Mouse (Mus musculus): ENCODE results near the gene Plb1. TPM values are rescaled to one million over a fixed set of nuclear protein-coding genes. Genes with fewer than 3 reads are reported as not detected.

The Plb1 gene
- polyA plus RNA-seq, 1 experiment from 2014 or later, result 0.09 TPM

- DNase-seq (ENCODE audit: low spot score) (no peak), ATAC-seq (no peak)
- no peaks in the 10 kb centered on the region for H3K27me3 ChIP-seq (replicated peaks; ENCODE audit: control insufficient read depth, insufficient read depth, low read length)
- no peak overlapping the region for H3K27ac ChIP-seq (ENCODE audit: low read depth, low read length)
- H3K4me3 ChIP-seq (ENCODE audit: low read depth, low read length), result no peak overlapping the region
- H3K9ac ChIP-seq (ENCODE audit: low read length), result no peak overlapping the region
- no peaks in the 10 kb centered on the region for H3K36me3 ChIP-seq (ENCODE audit: control insufficient read depth, insufficient read depth, low read length)
- no peaks in the 10 kb centered on the region for H3K4me1 ChIP-seq (ENCODE audit: control insufficient read depth, insufficient read depth, low read length)
- H3K4me2 ChIP-seq (ENCODE audit: low read length), result no peak overlapping the region
- WGBS, result 80% methylated on average over 3 of the region's 3 CpGs
- no peaks in the 10 kb centered on the region for H3K9me3 ChIP-seq (replicated peaks; ENCODE audit: control insufficient read depth, low read length)
These were observed 129.1 kb downstream of the Plb1 start for GRCm38 (mm10) chr5:32361441-32362235.

- DNase-seq (ENCODE audit: low spot score) (no peak), ATAC-seq (no peak)
- Histone ChIP-seq H3K27ac (ENCODE audit: low read depth, low read length) (no peak overlapping the region), H3K27me3 (replicated peaks; ENCODE audit: control insufficient read depth, insufficient read depth, low read length) (no peaks in the 10 kb centered on the region), H3K36me3 (ENCODE audit: control insufficient read depth, insufficient read depth, low read length) (no peaks in the 10 kb centered on the region), H3K4me3 (ENCODE audit: low read depth, low read length) (no peak overlapping the region), H3K9me3 (replicated peaks; ENCODE audit: control insufficient read depth, low read length) (no peaks in the 10 kb centered on the region), H3K4me1 (ENCODE audit: control insufficient read depth, insufficient read depth, low read length) (no peaks in the 10 kb centered on the region), H3K4me2 (ENCODE audit: low read length) (no peak overlapping the region), H3K9ac (ENCODE audit: low read length) (no peak overlapping the region)
- WGBS, result 84% methylated on average over 1 of the region's 1 CpGs
These were observed 136.9 kb downstream of the Plb1 start for GRCm38 (mm10) chr5:32369391-32369790.

GRCm38 (mm10) chr5:32371239-32371638 is 138.7 kb downstream of the Plb1 start:
- DNase-seq (ENCODE audit: low spot score) (no peak), ATAC-seq (no peak)
- Histone ChIP-seq H3K27ac (ENCODE audit: low read depth, low read length) (no peak overlapping the region), H3K9me3 (replicated peaks; ENCODE audit: control insufficient read depth, low read length) (no peaks in the 10 kb centered on the region), H3K4me2 (ENCODE audit: low read length) (no peak overlapping the region), H3K9ac (ENCODE audit: low read length) (no peak overlapping the region), H3K4me3 (ENCODE audit: low read depth, low read length) (no peak overlapping the region), H3K36me3 (ENCODE audit: control insufficient read depth, insufficient read depth, low read length) (no peaks in the 10 kb centered on the region), H3K27me3 (replicated peaks; ENCODE audit: control insufficient read depth, insufficient read depth, low read length) (no peaks in the 10 kb centered on the region), H3K4me1 (ENCODE audit: control insufficient read depth, insufficient read depth, low read length) (no peaks in the 10 kb centered on the region)
- 94% methylated on average over 5 of the region's 5 CpGs for WGBS

- Histone ChIP-seq H3K27me3 (replicated peaks; ENCODE audit: control insufficient read depth, insufficient read depth, low read length) (no peaks in the 10 kb centered on the region), H3K9me3 (replicated peaks; ENCODE audit: control insufficient read depth, low read length) (no peaks in the 10 kb centered on the region), H3K4me3 (ENCODE audit: low read depth, low read length) (no peak overlapping the region), H3K4me1 (ENCODE audit: control insufficient read depth, insufficient read depth, low read length) (no peaks in the 10 kb centered on the region), H3K36me3 (ENCODE audit: control insufficient read depth, insufficient read depth, low read length) (no peaks in the 10 kb centered on the region), H3K27ac (ENCODE audit: low read depth, low read length) (no peak overlapping the region), H3K9ac (ENCODE audit: low read length) (no peak overlapping the region), H3K4me2 (ENCODE audit: low read length) (no peak overlapping the region)
- no peak for ATAC-seq
- no peak for DNase-seq (ENCODE audit: low spot score)
- WGBS, result 47% methylated on average over 3 of the region's 3 CpGs
These were observed 146.0 kb downstream of the Plb1 start for GRCm38 (mm10) chr5:32378546-32378945.

- no peak overlapping the region for H3K27ac ChIP-seq (ENCODE audit: low read depth, low read length)
- ATAC-seq, result no peak
- no peak overlapping the region for H3K9ac ChIP-seq (ENCODE audit: low read length)
- H3K4me1 ChIP-seq (ENCODE audit: control insufficient read depth, insufficient read depth, low read length), result no peaks in the 10 kb centered on the region
- H3K36me3 ChIP-seq (ENCODE audit: control insufficient read depth, insufficient read depth, low read length), result no peaks in the 10 kb centered on the region
- H3K27me3 ChIP-seq (replicated peaks; ENCODE audit: control insufficient read depth, insufficient read depth, low read length), result no peaks in the 10 kb centered on the region
- DNase-seq (ENCODE audit: low spot score), result no peak
- H3K4me3 ChIP-seq (ENCODE audit: low read depth, low read length), result no peak overlapping the region
- H3K4me2 ChIP-seq (ENCODE audit: low read length), result no peak overlapping the region
- no peaks in the 10 kb centered on the region for H3K9me3 ChIP-seq (replicated peaks; ENCODE audit: control insufficient read depth, low read length)
These were observed 156.1 kb downstream of the Plb1 start for GRCm38 (mm10) chr5:32388656-32389055.

GRCm38 (mm10) chr5:32390295-32390694 is 157.8 kb downstream of the Plb1 start:
- Histone ChIP-seq H3K4me1 (ENCODE audit: control insufficient read depth, insufficient read depth, low read length) (no peaks in the 10 kb centered on the region), H3K9me3 (replicated peaks; ENCODE audit: control insufficient read depth, low read length) (no peaks in the 10 kb centered on the region), H3K36me3 (ENCODE audit: control insufficient read depth, insufficient read depth, low read length) (no peaks in the 10 kb centered on the region), H3K4me3 (ENCODE audit: low read depth, low read length) (no peak overlapping the region), H3K27ac (ENCODE audit: low read depth, low read length) (no peak overlapping the region), H3K9ac (ENCODE audit: low read length) (no peak overlapping the region), H3K4me2 (ENCODE audit: low read length) (no peak overlapping the region), H3K27me3 (replicated peaks; ENCODE audit: control insufficient read depth, insufficient read depth, low read length) (no peaks in the 10 kb centered on the region)
- no peak for ATAC-seq
- DNase-seq (ENCODE audit: low spot score), result no peak
- 86% methylated on average over 5 of the region's 5 CpGs for WGBS

GRCm38 (mm10) chr5:32392281-32392680 is 159.8 kb downstream of the Plb1 start:
- Histone ChIP-seq H3K36me3 (ENCODE audit: control insufficient read depth, insufficient read depth, low read length) (no peaks in the 10 kb centered on the region), H3K9me3 (replicated peaks; ENCODE audit: control insufficient read depth, low read length) (no peaks in the 10 kb centered on the region), H3K27me3 (replicated peaks; ENCODE audit: control insufficient read depth, insufficient read depth, low read length) (no peaks in the 10 kb centered on the region), H3K9ac (ENCODE audit: low read length) (no peak overlapping the region), H3K4me1 (ENCODE audit: control insufficient read depth, insufficient read depth, low read length) (no peaks in the 10 kb centered on the region), H3K4me3 (ENCODE audit: low read depth, low read length) (no peak overlapping the region), H3K4me2 (ENCODE audit: low read length) (no peak overlapping the region), H3K27ac (ENCODE audit: low read depth, low read length) (no peak overlapping the region)
- no peak for ATAC-seq
- DNase-seq (ENCODE audit: low spot score), result no peak

GRCm38 (mm10) chr5:32394586-32394985 is 162.1 kb downstream of the Plb1 start:
- H3K36me3 ChIP-seq (ENCODE audit: control insufficient read depth, insufficient read depth, low read length), result no peaks in the 10 kb centered on the region
- ATAC-seq (no peak), DNase-seq (ENCODE audit: low spot score) (no peak)
- no peaks in the 10 kb centered on the region for H3K27me3 ChIP-seq (replicated peaks; ENCODE audit: control insufficient read depth, insufficient read depth, low read length)
- H3K4me3 ChIP-seq (ENCODE audit: low read depth, low read length), result no peak overlapping the region
- H3K4me1 ChIP-seq (ENCODE audit: control insufficient read depth, insufficient read depth, low read length), result no peaks in the 10 kb centered on the region
- no peak overlapping the region for H3K27ac ChIP-seq (ENCODE audit: low read depth, low read length)
- no peak overlapping the region for H3K4me2 ChIP-seq (ENCODE audit: low read length)
- H3K9ac ChIP-seq (ENCODE audit: low read length), result no peak overlapping the region
- H3K9me3 ChIP-seq (replicated peaks; ENCODE audit: control insufficient read depth, low read length), result no peaks in the 10 kb centered on the region
- WGBS, result 85% methylated on average over 3 of the region's 3 CpGs

GRCm38 (mm10) chr5:32395101-32395892 is 162.8 kb downstream of the Plb1 start:
- H3K4me1 ChIP-seq (ENCODE audit: control insufficient read depth, insufficient read depth, low read length), result no peaks in the 10 kb centered on the region
- H3K9ac ChIP-seq (ENCODE audit: low read length), result no peak overlapping the region
- no peak overlapping the region for H3K4me2 ChIP-seq (ENCODE audit: low read length)
- H3K27ac ChIP-seq (ENCODE audit: low read depth, low read length), result no peak overlapping the region
- H3K4me3 ChIP-seq (ENCODE audit: low read depth, low read length), result no peak overlapping the region
- H3K36me3 ChIP-seq (ENCODE audit: control insufficient read depth, insufficient read depth, low read length), result no peaks in the 10 kb centered on the region
- DNase-seq (ENCODE audit: low spot score) (no peak), ATAC-seq (no peak)
- H3K27me3 ChIP-seq (replicated peaks; ENCODE audit: control insufficient read depth, insufficient read depth, low read length), result no peaks in the 10 kb centered on the region
- no peaks in the 10 kb centered on the region for H3K9me3 ChIP-seq (replicated peaks; ENCODE audit: control insufficient read depth, low read length)
- 80% methylated on average over 9 of the region's 9 CpGs for WGBS

Data from forebrain, embryonic 14.5 days (tissue).